Mouse (Mus musculus) limb, embryonic 15.5 days (tissue): Measurements from ENCODE around the gene Hipk3. TPM values are rescaled to one million over a fixed set of nuclear protein-coding genes. Genes with fewer than 3 reads are reported as not detected.

Experiments
- ATAC-seq: fragments of 200-750 bp; cut with Nextera tagmentation; 2 replicates; pipeline ENCODE4 v1.8.0; 2017; ENCODE audit warnings: low read depth, moderate TSS enrichment; ENCODE audit not compliant: insufficient number of reproducible peaks, low FRiP score, low TSS enrichment
- H3K27ac ChIP-seq: fragments of 300-500 bp; sonication (generic); 2 replicates; pipeline ENCODE4 v1.5.1; 2015; ENCODE audit warnings: moderate library complexity, mild to moderate bottlenecking, inconsistent platforms
- H3K27me3 ChIP-seq: fragments of 300-500 bp; sonication (generic); 2 replicates; pipeline ENCODE4 v1.6.1; 2015; ENCODE audit warnings: inconsistent platforms
- H3K36me3 ChIP-seq: fragments of 300-500 bp; sonication (generic); 2 replicates; pipeline ENCODE4 v1.6.1; 2015; ENCODE audit warnings: inconsistent platforms
- H3K4me1 ChIP-seq: fragments of 300-500 bp; sonication (generic); 2 replicates; pipeline ENCODE4 v1.6.1; 2015; ENCODE audit warnings: inconsistent platforms
- H3K4me2 ChIP-seq: fragments of 300-500 bp; sonication (generic); 2 replicates; pipeline ENCODE4 v1.6.1; 2015; ENCODE audit warnings: mild to moderate bottlenecking, inconsistent platforms
- H3K4me3 ChIP-seq: fragments of 300-500 bp; sonication (generic); 2 replicates; pipeline ENCODE4 v1.5.1; 2015; ENCODE audit warnings: mild to moderate bottlenecking, inconsistent platforms
- H3K9ac ChIP-seq: fragments of 300-500 bp; sonication (generic); 2 replicates; pipeline ENCODE4 v1.6.1; 2015; ENCODE audit warnings: inconsistent platforms
- H3K9me3 ChIP-seq: fragments of 300-500 bp; sonication (generic); 2 replicates; pipeline ENCODE4 v1.6.1; 2016; ENCODE audit warnings: inconsistent platforms
- WGBS: fragments of 180-500 bp; shearing (Covaris S2); methylation state at CpG from one replicate; pipeline ENCODE4 v1.1.7; 2015; 5-methylcytosine and 5-hydroxymethylcytosine counted together
- polyA plus RNA-seq: library from polyadenylated mRNA; unstranded; fragments of >200 nt; fragmentation: Nextera tagmentation; extraction: Ambion mirVana; gene quantifications from 2 replicates; pipeline ENCODE4 v1.2.1, GENCODE M21; 2015

The Hipk3 gene
- polyA plus RNA-seq, 1 experiment from 2014 or later, result 17.7 TPM

DNA sequence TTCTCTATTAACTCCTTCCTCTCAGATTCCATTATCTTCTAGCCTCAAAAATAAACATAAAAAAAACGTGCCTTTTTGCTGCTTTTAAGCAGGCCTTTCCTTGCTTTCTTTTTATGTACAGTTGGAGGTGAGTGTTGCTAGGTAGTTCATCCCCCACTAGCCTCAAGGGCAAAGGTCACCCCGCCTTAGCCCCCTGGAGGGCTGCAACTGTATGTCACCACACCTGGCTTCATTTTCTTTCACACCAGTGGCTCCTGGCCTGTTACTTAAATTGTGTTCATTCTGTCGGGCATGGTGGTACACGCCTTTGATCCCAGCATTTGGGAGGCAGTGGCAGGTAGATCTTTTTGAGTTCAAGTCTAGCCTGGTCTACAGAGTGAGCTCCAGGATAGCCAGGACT is 51.9 kb downstream of the Hipk3 start:
- Histone ChIP-seq H3K9ac (no peak overlapping the region), H3K4me3 (no peak overlapping the region), H3K27ac (no peak overlapping the region), H3K4me2 (no peak overlapping the region), H3K9me3 (no peaks in the 10 kb centered on the region), H3K27me3 (no peaks in the 10 kb centered on the region), H3K36me3 (peaks cover 25% of the 10 kb centered on the region), H3K4me1 (no peaks in the 10 kb centered on the region)
- no peak for ATAC-seq
- WGBS, result 58% methylated on average over 4 of the region's 4 CpGs

DNA sequence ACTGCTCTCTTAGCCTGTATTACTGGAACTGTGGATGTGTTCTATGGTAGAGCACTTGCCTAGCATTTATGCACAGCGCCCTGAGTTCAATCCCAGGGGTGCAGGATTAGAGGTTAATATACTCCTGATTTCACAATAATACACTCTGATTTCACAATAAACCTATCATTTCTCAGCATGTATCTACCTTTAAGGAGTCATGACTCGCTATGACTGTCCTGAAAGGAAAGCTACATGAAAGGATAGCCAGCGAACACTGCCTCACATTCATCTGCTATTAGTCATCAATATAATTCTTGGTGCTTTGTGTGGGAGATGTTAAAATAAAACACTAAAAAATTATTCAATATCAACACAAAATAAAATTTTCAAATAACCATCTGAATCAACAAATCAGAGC is 58.0 kb downstream of the Hipk3 start:
- H3K9ac ChIP-seq, result no peak overlapping the region
- no peak overlapping the region for H3K4me2 ChIP-seq
- H3K4me3 ChIP-seq, result no peak overlapping the region
- H3K27me3 ChIP-seq, result no peaks in the 10 kb centered on the region
- H3K9me3 ChIP-seq, result no peaks in the 10 kb centered on the region
- peaks cover 62% of the 10 kb centered on the region for H3K36me3 ChIP-seq
- 89% methylated on average over 3 of the region's 3 CpGs for WGBS
- no peaks in the 10 kb centered on the region for H3K4me1 ChIP-seq
- no peak for ATAC-seq
- H3K27ac ChIP-seq, result no peak overlapping the region

DNA sequence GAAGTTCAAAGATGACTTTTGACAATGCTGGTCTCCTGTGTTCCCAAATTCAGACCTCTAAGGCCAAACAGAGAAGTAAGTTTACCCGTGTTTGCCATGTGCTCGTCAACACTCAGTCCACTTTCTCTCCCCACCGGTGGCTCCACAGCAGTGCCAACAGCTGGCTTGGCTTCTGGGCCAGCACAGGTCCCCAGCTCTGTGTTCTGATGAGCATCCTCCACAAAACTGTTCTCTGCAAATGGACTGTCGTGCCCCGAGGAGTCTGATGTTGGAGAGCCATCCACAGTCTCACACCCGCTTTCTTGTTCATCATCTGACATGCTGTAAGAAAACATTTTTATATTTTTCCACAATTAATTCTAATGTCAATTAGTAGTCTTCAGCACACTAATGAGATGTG is 63.2 kb downstream of the Hipk3 start:
- H3K9ac ChIP-seq, result no peak overlapping the region
- H3K4me3 ChIP-seq, result no peak overlapping the region
- ATAC-seq, result no peak
- H3K4me1 ChIP-seq, result no peaks in the 10 kb centered on the region
- WGBS, result 85% methylated on average over 6 of the region's 6 CpGs
- H3K4me2 ChIP-seq, result no peak overlapping the region
- no peaks in the 10 kb centered on the region for H3K27me3 ChIP-seq
- H3K27ac ChIP-seq, result no peak overlapping the region
- no peaks in the 10 kb centered on the region for H3K9me3 ChIP-seq
- peaks cover 55% of the 10 kb centered on the region for H3K36me3 ChIP-seq

DNA sequence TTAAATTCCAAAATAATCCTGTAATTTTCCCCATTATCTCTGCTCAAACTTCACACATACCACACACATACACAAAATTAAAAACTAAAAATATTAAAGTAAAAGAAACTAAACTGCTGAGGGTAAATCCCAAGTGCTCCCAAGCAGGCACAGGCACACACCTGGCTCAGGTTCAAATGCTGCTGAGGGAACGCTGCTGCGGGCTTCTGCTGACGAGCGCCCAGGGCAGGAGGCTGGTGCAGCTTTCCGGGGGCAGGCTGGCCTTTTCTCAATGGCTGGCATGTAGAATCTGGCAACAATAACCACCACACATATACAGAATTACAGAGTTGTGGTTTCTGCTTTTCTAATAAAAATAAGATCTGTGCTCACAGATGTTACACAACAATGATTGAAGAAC is 63.7 kb downstream of the Hipk3 start:
- Histone ChIP-seq H3K9ac (no peak overlapping the region), H3K4me2 (no peak overlapping the region), H3K9me3 (no peaks in the 10 kb centered on the region), H3K4me3 (no peak overlapping the region), H3K27ac (no peak overlapping the region), H3K36me3 (peaks cover 50% of the 10 kb centered on the region), H3K4me1 (no peaks in the 10 kb centered on the region), H3K27me3 (no peaks in the 10 kb centered on the region)
- no peak for ATAC-seq
- 58% methylated on average over 5 of the region's 5 CpGs for WGBS

DNA sequence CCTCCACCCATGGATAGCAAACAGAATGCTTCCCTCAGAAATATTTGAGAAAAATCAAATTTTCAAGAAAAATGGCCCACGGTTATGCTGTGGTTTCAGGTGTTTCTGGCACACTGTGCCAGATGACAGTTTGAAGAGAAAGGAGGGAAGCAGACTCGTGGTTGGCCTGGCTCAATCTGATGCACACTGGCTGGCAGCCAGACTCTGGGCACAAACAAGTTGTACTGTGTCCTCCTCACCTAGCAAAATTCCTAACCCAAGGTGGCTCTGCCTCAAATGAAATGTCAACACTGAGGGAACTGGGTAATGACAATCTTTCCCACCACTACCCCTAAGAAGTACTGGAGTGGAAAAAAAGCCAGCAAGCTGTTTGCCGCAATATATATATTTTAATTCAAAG is 68.1 kb downstream of the Hipk3 start:
- no peak overlapping the region for H3K4me3 ChIP-seq
- no peaks in the 10 kb centered on the region for H3K9me3 ChIP-seq
- H3K9ac ChIP-seq, result no peak overlapping the region
- no peaks in the 10 kb centered on the region for H3K4me1 ChIP-seq
- H3K36me3 ChIP-seq, result peaks cover 17% of the 10 kb centered on the region
- WGBS, result 78% methylated on average over 3 of the region's 3 CpGs
- no peak overlapping the region for H3K4me2 ChIP-seq
- no peaks in the 10 kb centered on the region for H3K27me3 ChIP-seq
- no peak for ATAC-seq
- H3K27ac ChIP-seq, result no peak overlapping the region

DNA sequence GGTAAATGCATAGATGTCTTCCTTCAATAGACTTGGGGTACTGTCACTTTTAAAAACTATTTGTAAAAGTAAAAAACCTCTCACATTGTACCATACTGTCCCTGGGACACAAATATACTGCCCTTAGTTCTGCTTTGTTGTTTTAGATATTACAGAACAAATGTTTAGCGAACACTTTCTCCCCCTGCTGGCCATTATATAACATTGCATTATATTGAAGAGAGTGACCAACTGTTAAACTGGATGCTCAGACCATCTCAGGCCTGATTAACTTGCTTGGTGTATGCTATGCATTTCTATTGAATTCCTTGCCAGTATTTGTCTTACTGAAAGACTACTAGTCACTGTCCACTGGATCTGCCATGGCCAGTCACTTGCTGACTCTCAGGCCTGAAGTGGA is 72.0 kb downstream of the Hipk3 start:
- H3K36me3 ChIP-seq, result no peaks in the 10 kb centered on the region; the same call in 1 of the 2 replicates
- no peaks in the 10 kb centered on the region for H3K4me1 ChIP-seq
- no peaks in the 10 kb centered on the region for H3K9me3 ChIP-seq
- H3K4me2 ChIP-seq, result no peak overlapping the region
- H3K4me3 ChIP-seq, result no peak overlapping the region
- WGBS, result 11% methylated on average over 1 of the region's 1 CpGs
- no peak for ATAC-seq
- no peak overlapping the region for H3K9ac ChIP-seq
- H3K27me3 ChIP-seq, result no peaks in the 10 kb centered on the region
- no peak overlapping the region for H3K27ac ChIP-seq

DNA sequence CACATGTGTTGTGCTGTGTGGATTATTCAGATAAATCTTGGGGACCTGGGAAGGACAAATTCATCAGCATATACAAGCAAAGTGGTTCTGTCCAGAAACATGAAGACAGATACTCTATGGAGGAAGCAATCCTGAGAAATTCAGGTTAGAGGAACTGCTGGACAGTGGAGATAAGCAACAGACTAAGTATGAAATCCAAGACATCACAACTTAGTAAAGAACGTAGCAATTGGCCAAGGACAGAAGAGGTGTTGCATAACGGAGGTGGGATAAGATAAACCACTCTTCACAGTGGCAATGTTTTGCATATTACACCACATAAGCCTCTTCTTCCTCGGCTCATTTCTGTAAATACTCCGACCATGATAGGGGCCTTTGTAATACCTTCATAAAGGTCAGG is 73.4 kb downstream of the Hipk3 start:
- Histone ChIP-seq H3K9me3 (no peaks in the 10 kb centered on the region), H3K9ac (no peak overlapping the region), H3K27me3 (no peaks in the 10 kb centered on the region), H3K36me3 (no peaks in the 10 kb centered on the region; the same call in 1 of the 2 replicates), H3K4me2 (no peak overlapping the region), H3K27ac (no peak overlapping the region), H3K4me1 (no peaks in the 10 kb centered on the region), H3K4me3 (no peak overlapping the region)
- ATAC-seq, result no peak
- 82% methylated on average over 4 of the region's 4 CpGs for WGBS

DNA sequence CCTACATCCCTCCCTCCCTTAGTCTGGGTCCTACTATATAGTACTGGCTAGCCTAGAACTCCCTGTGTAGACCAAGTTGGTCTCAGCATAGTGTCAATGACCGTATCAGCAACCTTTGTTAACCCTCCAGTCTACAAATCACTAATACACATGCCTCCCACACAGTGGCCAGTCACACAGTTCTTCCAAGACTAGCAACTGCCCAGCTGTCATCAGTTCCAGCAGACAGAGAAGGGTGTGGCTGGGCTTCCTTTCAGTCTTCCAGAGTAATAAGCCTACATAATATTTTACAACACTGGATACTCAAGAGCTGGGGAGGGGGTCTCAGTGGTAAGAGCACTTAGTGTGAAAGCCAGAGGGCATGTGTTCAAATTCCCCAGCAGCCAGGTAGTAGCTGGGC is 74.2 kb downstream of the Hipk3 start:
- H3K9ac ChIP-seq, result no peak overlapping the region
- no peak overlapping the region for H3K4me2 ChIP-seq
- ATAC-seq, result no peak
- H3K9me3 ChIP-seq, result no peaks in the 10 kb centered on the region
- no peak overlapping the region for H3K27ac ChIP-seq
- no peak overlapping the region for H3K4me3 ChIP-seq
- 84% methylated on average over 1 of the region's 1 CpGs for WGBS
- H3K4me1 ChIP-seq, result no peaks in the 10 kb centered on the region
- H3K27me3 ChIP-seq, result no peaks in the 10 kb centered on the region
- no peaks in the 10 kb centered on the region; the same call in 1 of the 2 replicates for H3K36me3 ChIP-seq

DNA sequence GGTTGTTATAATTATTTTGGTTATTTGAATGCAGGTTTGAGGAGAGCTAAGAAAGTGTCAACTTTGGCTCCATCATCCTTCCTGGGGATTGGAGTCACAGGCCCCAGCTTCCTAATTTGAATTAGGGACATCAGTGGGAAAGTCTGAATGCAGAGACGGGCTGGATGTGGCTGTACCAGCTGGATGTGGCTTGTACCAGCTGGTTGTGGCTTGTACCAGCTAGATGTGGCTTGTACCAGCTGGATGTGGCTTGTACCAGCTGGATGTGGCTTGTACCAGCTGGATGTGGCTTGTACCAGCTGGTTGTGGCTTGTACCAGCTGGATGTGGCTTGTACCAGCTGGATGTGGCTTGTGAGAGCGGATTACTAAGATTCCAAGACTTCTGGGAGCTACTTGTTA is 74.8 kb downstream of the Hipk3 start:
- Histone ChIP-seq H3K27me3 (no peaks in the 10 kb centered on the region), H3K27ac (no peak overlapping the region), H3K4me2 (no peak overlapping the region), H3K4me1 (no peaks in the 10 kb centered on the region), H3K36me3 (no peaks in the 10 kb centered on the region), H3K9me3 (no peaks in the 10 kb centered on the region), H3K9ac (no peak overlapping the region), H3K4me3 (no peak overlapping the region)
- ATAC-seq, result no peak
- WGBS, result 81% methylated on average over 2 of the region's 2 CpGs

DNA sequence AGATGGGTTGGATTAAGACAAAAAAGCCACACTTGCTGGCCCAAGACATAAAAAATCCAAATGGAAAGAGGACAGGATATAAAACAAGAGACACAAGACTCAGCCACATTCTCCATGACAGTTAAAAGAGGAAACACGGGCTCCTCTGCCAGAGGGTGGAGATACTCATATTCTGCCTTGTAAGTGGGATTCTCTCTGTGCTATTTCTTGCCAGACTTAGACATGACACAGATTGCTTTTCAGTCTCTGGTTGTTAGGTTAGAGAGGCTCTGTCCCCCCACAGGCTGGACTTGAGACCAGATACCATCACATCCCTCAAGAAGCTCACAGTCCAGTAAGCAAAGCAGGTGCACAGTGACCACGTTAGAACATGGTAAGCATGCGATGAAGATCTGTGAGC is 81.2 kb downstream of the Hipk3 start:
- no peak overlapping the region for H3K9ac ChIP-seq
- H3K4me1 ChIP-seq, result peaks cover 17% of the 10 kb centered on the region
- H3K9me3 ChIP-seq, result no peaks in the 10 kb centered on the region
- 85% methylated on average over 3 of the region's 3 CpGs for WGBS
- H3K4me2 ChIP-seq, result no peak overlapping the region
- H3K4me3 ChIP-seq, result no peak overlapping the region
- H3K36me3 ChIP-seq, result no peaks in the 10 kb centered on the region
- peaks cover 47% of the 10 kb centered on the region for H3K27me3 ChIP-seq
- no peak for ATAC-seq
- H3K27ac ChIP-seq, result no peak overlapping the region

DNA sequence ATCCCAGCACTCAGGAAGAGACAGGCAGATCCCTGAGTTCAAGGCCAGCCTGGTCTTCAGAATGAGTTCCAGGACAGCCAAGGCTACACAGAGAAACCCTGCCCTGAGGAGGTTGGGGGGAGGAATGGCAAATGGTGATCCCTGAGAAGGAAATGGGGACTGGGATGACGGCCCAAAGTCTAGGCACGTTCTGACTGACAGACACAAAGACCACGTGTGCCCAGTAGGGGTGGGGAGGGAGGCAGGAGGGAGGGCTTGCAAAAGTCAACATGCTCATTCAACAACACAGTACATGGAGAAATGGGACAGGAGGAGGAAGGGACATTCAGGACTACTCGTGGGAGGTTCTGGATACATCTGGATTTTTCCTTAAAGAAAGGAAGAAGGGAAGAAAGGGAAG is 81.8 kb downstream of the Hipk3 start:
- Histone ChIP-seq H3K4me3 (no peak overlapping the region), H3K4me2 (no peak overlapping the region), H3K27me3 (peaks cover 52% of the 10 kb centered on the region), H3K36me3 (no peaks in the 10 kb centered on the region), H3K9me3 (no peaks in the 10 kb centered on the region), H3K4me1 (peaks cover 17% of the 10 kb centered on the region), H3K9ac (no peak overlapping the region), H3K27ac (no peak overlapping the region)
- ATAC-seq, result no peak
- WGBS, result 23% methylated on average over 4 of the region's 4 CpGs

DNA sequence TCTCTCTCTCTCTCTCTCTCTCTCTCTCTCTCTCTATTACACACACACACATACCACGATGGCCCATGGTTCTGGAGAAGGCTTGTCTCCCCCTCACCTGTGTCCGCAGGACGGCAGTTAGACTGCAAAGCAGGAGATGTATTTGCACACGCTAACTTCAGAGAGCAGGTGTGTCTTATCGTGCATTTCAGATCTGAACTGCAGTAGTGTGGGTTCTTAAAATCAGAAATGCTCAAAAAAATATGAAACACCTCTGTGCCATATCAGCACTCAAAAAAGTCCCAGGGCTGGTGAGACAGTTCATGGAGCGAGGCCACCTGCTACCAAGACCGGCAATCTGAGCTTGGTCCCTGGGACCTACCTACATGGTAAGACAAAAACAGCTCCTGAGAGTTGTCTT is 82.4 kb downstream of the Hipk3 start:
- H3K27me3 ChIP-seq, result peaks cover 59% of the 10 kb centered on the region
- ATAC-seq, result no peak
- 90% methylated on average over 7 of the region's 7 CpGs for WGBS
- H3K36me3 ChIP-seq, result no peaks in the 10 kb centered on the region
- no peaks in the 10 kb centered on the region for H3K9me3 ChIP-seq
- H3K4me1 ChIP-seq, result peaks cover 17% of the 10 kb centered on the region
- no peak overlapping the region for H3K9ac ChIP-seq
- no peak overlapping the region for H3K4me3 ChIP-seq
- H3K4me2 ChIP-seq, result no peak overlapping the region
- no peak overlapping the region for H3K27ac ChIP-seq

DNA sequence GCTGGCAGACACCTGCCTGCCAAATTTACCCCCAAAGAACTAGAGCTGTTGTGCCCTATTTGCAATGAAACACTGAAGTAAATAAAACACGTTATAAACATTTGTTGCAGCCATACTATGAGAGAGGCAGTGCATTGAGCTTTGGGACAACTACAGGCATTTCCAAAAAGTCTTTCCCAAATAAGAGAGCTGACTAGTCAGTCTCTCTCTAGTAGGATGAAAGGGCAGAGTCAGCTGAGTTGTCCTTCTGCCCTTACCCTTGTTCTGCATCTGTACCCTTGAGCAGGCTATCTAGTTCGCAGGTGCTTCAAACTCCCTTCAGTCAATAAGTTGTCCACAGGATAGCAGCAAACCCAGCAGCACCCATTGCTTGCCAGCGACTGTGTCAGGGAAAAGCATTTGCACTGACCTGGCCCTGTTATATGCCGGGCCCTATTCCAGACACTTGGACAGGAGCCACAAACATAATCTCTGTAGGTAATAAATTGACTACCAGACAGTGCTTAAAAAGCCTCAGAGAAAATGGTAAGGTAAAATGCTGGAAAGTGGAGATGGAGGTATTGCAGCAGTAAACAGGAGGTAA is 83.2 kb downstream of the Hipk3 start, which contains the start of gene D430041D05Rik:
TSS of gene D430041D05Rik (minus strand) at position 51 of the 583 bp plus-strand sequence.
- H3K4me3 ChIP-seq, result peak within 1 kb of the TSS; percentile 58
- no peaks in the 10 kb centered on the region for H3K9me3 ChIP-seq
- no peak within 1 kb of the TSS for H3K27ac ChIP-seq
- peak within 1 kb of the TSS; percentile 100 for H3K4me2 ChIP-seq
- H3K27me3 ChIP-seq, result peaks cover 63% of the 10 kb centered on the region
- H3K36me3 ChIP-seq, result no peaks in the 10 kb centered on the region
- peak within 1 kb of the TSS; percentile 50 for H3K9ac ChIP-seq
- no peak for ATAC-seq
- WGBS, result 44% methylated on average over 4 of the region's 4 CpGs
- H3K4me1 ChIP-seq, result peaks cover 17% of the 10 kb centered on the region
